Mouse (Mus musculus) embryonic facial prominence, embryonic 13.5 days (tissue): Measurements from ENCODE around the gene Slc50a1. TPM values are rescaled to one million over a fixed set of nuclear protein-coding genes. Genes with fewer than 3 reads are reported as not detected.

Source experiments
- ATAC-seq: fragments of 200-750 bp; cut with Nextera tagmentation; 2 replicates; pipeline ENCODE4 v1.8.0; 2017; ENCODE audit warnings: low read depth; ENCODE audit not compliant: insufficient number of reproducible peaks, insufficient read depth, low FRiP score, low TSS enrichment
- H3K27ac ChIP-seq: fragments of 300-500 bp; sonication (generic); 2 replicates; pipeline ENCODE4 v1.5.1; 2015; ENCODE audit warnings: moderate library complexity, mild to moderate bottlenecking, inconsistent platforms
- H3K27me3 ChIP-seq: fragments of 300-500 bp; sonication (generic); 2 replicates; pipeline ENCODE4 v1.6.1; 2015; ENCODE audit warnings: mild to moderate bottlenecking, inconsistent platforms
- H3K36me3 ChIP-seq: fragments of 300-500 bp; sonication (generic); 2 replicates; pipeline ENCODE4 v1.6.1; 2015; ENCODE audit warnings: mild to moderate bottlenecking, inconsistent platforms
- H3K4me1 ChIP-seq: fragments of 300-500 bp; sonication (generic); 2 replicates; pipeline ENCODE4 v1.6.1; 2015; ENCODE audit warnings: inconsistent platforms
- H3K4me2 ChIP-seq: fragments of 300-500 bp; sonication (generic); 2 replicates; pipeline ENCODE4 v1.6.1; 2015; ENCODE audit warnings: moderate library complexity, mild to moderate bottlenecking, inconsistent platforms
- H3K4me3 ChIP-seq: fragments of 300-500 bp; sonication (generic); 2 replicates; pipeline ENCODE4 v1.5.1; 2015; ENCODE audit warnings: mild to moderate bottlenecking, inconsistent platforms
- H3K9ac ChIP-seq: fragments of 300-500 bp; sonication (generic); 2 replicates; pipeline ENCODE4 v1.6.1; 2015; ENCODE audit warnings: mild to moderate bottlenecking, inconsistent platforms
- H3K9me3 ChIP-seq: fragments of 300-500 bp; sonication (generic); 2 replicates; pipeline ENCODE4 v1.6.1; 2016; ENCODE audit warnings: inconsistent platforms
- WGBS: fragments of 180-500 bp; shearing (Covaris S2); methylation state at CpG from one replicate; pipeline ENCODE4 v1.1.7; 2015; ENCODE audit warnings: mixed read lengths; 5-methylcytosine and 5-hydroxymethylcytosine counted together
- polyA plus RNA-seq: library from polyadenylated mRNA; unstranded; fragments of >200 nt; fragmentation: Nextera tagmentation; extraction: Ambion mirVana; gene quantifications from 2 replicates; pipeline ENCODE4 v1.2.1, GENCODE M21; 2015

Gene Slc50a1
- polyA plus RNA-seq, 1 experiment from 2014 or later, result 67.4 TPM

GRCm38 (mm10) chr3:89308089-89308488 is 37.7 kb upstream of the Slc50a1 start:
- no peak for ATAC-seq

GRCm38 (mm10) chr3:89305551-89306325 is 35.4 kb upstream of the Slc50a1 start:
- Histone ChIP-seq H3K4me1 (peaks cover 16% of the 10 kb centered on the region), H3K36me3 (no peaks in the 10 kb centered on the region), H3K27ac (peak overlapping the region; percentile 0; the same call in 1 of the 2 replicates), H3K4me3 (no peak overlapping the region), H3K9me3 (no peaks in the 10 kb centered on the region), H3K27me3 (no peaks in the 10 kb centered on the region), H3K9ac (0 out of 2 replicates have a peak overlapping the region, but pooled peaks have one; percentile 21), H3K4me2 (no peak overlapping the region)
- ATAC-seq, result no peak
- whole genome bisulfite sequencing, result 53% methylated on average over 8 of the region's 8 CpGs

More at GRCm38 (mm10) chr3:89308089-89308488, 37.7 kb upstream of the Slc50a1 start:
- H3K4me1 ChIP-seq, result peaks cover 16% of the 10 kb centered on the region
- no peak overlapping the region for H3K4me2 ChIP-seq
- no peaks in the 10 kb centered on the region for H3K36me3 ChIP-seq
- no peak overlapping the region for H3K9ac ChIP-seq
- 6% methylated on average over 9 of the region's 9 CpGs for WGBS
- no peak overlapping the region for H3K4me3 ChIP-seq
- peaks cover 5% of the 10 kb centered on the region; the same call in 1 of the 2 replicates for H3K9me3 ChIP-seq
- no peak overlapping the region for H3K27ac ChIP-seq
- H3K27me3 ChIP-seq, result no peaks in the 10 kb centered on the region

GRCm38 (mm10) chr3:89305105-89305504 is 34.7 kb upstream of the Slc50a1 start:
- H3K4me2 ChIP-seq, result no peak overlapping the region
- H3K9ac ChIP-seq, result peak overlapping the region; percentile 21; the same call in 1 of the 2 replicates
- 40% methylated on average over 4 of the region's 4 CpGs for WGBS
- ATAC-seq, result no peak
- no peak overlapping the region for H3K4me3 ChIP-seq
- peak overlapping the region; percentile 0; the same call in 1 of the 2 replicates for H3K27ac ChIP-seq
- H3K36me3 ChIP-seq, result no peaks in the 10 kb centered on the region
- H3K9me3 ChIP-seq, result no peaks in the 10 kb centered on the region
- H3K27me3 ChIP-seq, result peaks cover 3% of the 10 kb centered on the region; the same call in 1 of the 2 replicates
- H3K4me1 ChIP-seq, result peaks cover 17% of the 10 kb centered on the region

GRCm38 (mm10) chr3:89304440-89304839 is 34.1 kb upstream of the Slc50a1 start:
- no peaks in the 10 kb centered on the region for H3K9me3 ChIP-seq
- H3K4me2 ChIP-seq, result no peak overlapping the region
- peaks cover 23% of the 10 kb centered on the region for H3K4me1 ChIP-seq
- H3K4me3 ChIP-seq, result no peak overlapping the region
- WGBS, result 59% methylated on average over 6 of the region's 6 CpGs
- H3K9ac ChIP-seq, result no peak overlapping the region
- ATAC-seq, result no peak
- H3K27me3 ChIP-seq, result peaks cover 4% of the 10 kb centered on the region; the same call in 1 of the 2 replicates
- H3K27ac ChIP-seq, result no peak overlapping the region
- no peaks in the 10 kb centered on the region for H3K36me3 ChIP-seq

GRCm38 (mm10) chr3:89300514-89300913 is 30.1 kb upstream of the Slc50a1 start:
- 59% methylated on average over 2 of the region's 2 CpGs for WGBS
- Histone ChIP-seq H3K4me3 (no peak overlapping the region), H3K27me3 (peaks cover 4% of the 10 kb centered on the region; the same call in 1 of the 2 replicates), H3K4me1 (peaks cover 18% of the 10 kb centered on the region), H3K27ac (no peak overlapping the region), H3K9ac (no peak overlapping the region), H3K9me3 (no peaks in the 10 kb centered on the region), H3K36me3 (no peaks in the 10 kb centered on the region), H3K4me2 (no peak overlapping the region)
- no peak for ATAC-seq

GRCm38 (mm10) chr3:89300071-89300470 is 29.7 kb upstream of the Slc50a1 start:
- Histone ChIP-seq H3K4me2 (peak overlapping the region; percentile 57), H3K36me3 (no peaks in the 10 kb centered on the region), H3K27me3 (peaks cover 4% of the 10 kb centered on the region; the same call in 1 of the 2 replicates), H3K4me3 (peak overlapping the region; percentile 29; the same call in 1 of the 2 replicates), H3K9ac (no peak overlapping the region), H3K9me3 (no peaks in the 10 kb centered on the region), H3K4me1 (peaks cover 15% of the 10 kb centered on the region), H3K27ac (no peak overlapping the region)
- ATAC-seq, result no peak
- 47% methylated on average over 1 of the region's 1 CpGs for WGBS

- Histone ChIP-seq H3K36me3 (no peaks in the 10 kb centered on the region), H3K27ac (peak overlapping the region; percentile 44), H3K4me3 (peak overlapping the region; percentile 29), H3K27me3 (peaks cover 4% of the 10 kb centered on the region; the same call in 1 of the 2 replicates), H3K4me1 (peaks cover 12% of the 10 kb centered on the region), H3K4me2 (peak overlapping the region; percentile 57), H3K9ac (peak overlapping the region; percentile 59), H3K9me3 (no peaks in the 10 kb centered on the region)
- 2% methylated on average over 14 of the region's 14 CpGs for WGBS
- no peak for ATAC-seq
Measured at GRCm38 (mm10) chr3:89299499-89299898, 29.1 kb upstream of the Slc50a1 start.

GRCm38 (mm10) chr3:89298908-89299307 is 28.5 kb upstream of the Slc50a1 start:
- no peak for ATAC-seq
- Histone ChIP-seq H3K36me3 (no peaks in the 10 kb centered on the region), H3K4me1 (peaks cover 12% of the 10 kb centered on the region), H3K4me3 (no peak overlapping the region), H3K9me3 (no peaks in the 10 kb centered on the region), H3K9ac (no peak overlapping the region), H3K27me3 (peaks cover 4% of the 10 kb centered on the region; the same call in 1 of the 2 replicates), H3K4me2 (peak overlapping the region; percentile 57), H3K27ac (no peak overlapping the region)
- 84% methylated on average over 6 of the region's 6 CpGs for WGBS

GRCm38 (mm10) chr3:89296761-89297396 is 26.5 kb upstream of the Slc50a1 start:
- no peak overlapping the region for H3K4me3 ChIP-seq
- H3K27me3 ChIP-seq, result peaks cover 4% of the 10 kb centered on the region; the same call in 1 of the 2 replicates
- no peak overlapping the region for H3K9ac ChIP-seq
- H3K36me3 ChIP-seq, result no peaks in the 10 kb centered on the region
- H3K27ac ChIP-seq, result no peak overlapping the region
- WGBS, result 77% methylated on average over 11 of the region's 11 CpGs
- no peak overlapping the region for H3K4me2 ChIP-seq
- H3K4me1 ChIP-seq, result peaks cover 12% of the 10 kb centered on the region
- no peak for ATAC-seq
- no peaks in the 10 kb centered on the region for H3K9me3 ChIP-seq

GRCm38 (mm10) chr3:89295685-89296230 is 25.4 kb upstream of the Slc50a1 start:
- H3K9me3 ChIP-seq, result no peaks in the 10 kb centered on the region
- H3K4me1 ChIP-seq, result peaks cover 18% of the 10 kb centered on the region
- no peak for ATAC-seq
- H3K9ac ChIP-seq, result no peak overlapping the region
- 70% methylated on average over 8 of the region's 8 CpGs for WGBS
- H3K27ac ChIP-seq, result no peak overlapping the region
- H3K4me3 ChIP-seq, result no peak overlapping the region
- no peaks in the 10 kb centered on the region for H3K36me3 ChIP-seq
- peaks cover 4% of the 10 kb centered on the region; the same call in 1 of the 2 replicates for H3K27me3 ChIP-seq
- no peak overlapping the region for H3K4me2 ChIP-seq

GRCm38 (mm10) chr3:89294195-89294594 is 23.8 kb upstream of the Slc50a1 start:
- no peak for ATAC-seq
- H3K36me3 ChIP-seq, result no peaks in the 10 kb centered on the region
- H3K9ac ChIP-seq, result no peak overlapping the region
- H3K27me3 ChIP-seq, result no peaks in the 10 kb centered on the region
- peaks cover 12% of the 10 kb centered on the region; the same call in 1 of the 2 replicates for H3K4me1 ChIP-seq
- no peak overlapping the region for H3K4me3 ChIP-seq
- H3K9me3 ChIP-seq, result no peaks in the 10 kb centered on the region
- H3K27ac ChIP-seq, result no peak overlapping the region
- H3K4me2 ChIP-seq, result no peak overlapping the region
- WGBS, result 76% methylated on average over 5 of the region's 5 CpGs
